Mouse (Mus musculus): ENCODE results near the gene Klhl29.

Klhl29 gene

DNA sequence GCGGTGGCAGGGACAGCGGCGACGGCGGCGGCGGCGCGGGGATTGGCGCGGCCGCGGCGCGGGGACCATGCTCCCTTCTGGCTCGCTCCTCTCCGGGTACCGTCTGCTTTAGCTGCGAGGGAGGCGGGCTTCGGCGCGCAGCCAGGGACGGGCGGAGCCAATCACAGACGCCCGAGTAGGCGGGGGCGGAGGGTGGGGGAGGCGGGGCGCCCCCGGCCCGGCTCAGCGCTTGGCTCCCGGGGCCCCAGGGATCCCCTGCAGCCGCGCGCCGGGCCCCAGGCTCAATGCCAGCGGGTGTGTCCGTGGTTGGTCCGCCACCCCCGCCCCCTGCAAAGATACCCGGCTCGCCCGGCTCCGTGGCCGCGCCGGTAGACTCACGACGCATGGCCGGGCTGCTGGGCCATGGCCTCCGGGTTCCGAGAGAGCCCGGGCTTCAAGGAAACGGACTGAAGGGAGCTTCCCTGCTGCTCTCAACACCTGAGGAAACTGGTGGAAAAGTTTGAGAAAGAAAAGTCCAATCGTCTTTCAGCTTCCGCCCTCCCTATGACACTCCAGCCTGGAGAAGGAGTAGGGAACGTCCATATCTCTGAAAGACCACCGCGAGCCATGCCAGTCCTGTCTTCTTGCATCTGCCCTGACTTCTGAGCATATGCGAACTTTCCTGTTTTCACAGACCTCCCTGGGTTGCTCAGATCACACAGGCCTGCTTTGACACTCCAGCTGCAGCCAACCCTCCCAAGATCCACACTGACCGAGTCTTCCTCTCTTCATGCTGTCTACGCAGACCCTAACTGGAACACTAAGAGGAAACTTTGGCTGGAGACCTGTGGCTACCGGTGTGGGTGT is at the start of gene Klhl29:
Klhl29 (minus strand) TSS at position 67 of the 846 bp plus-strand sequence.
- DNase-seq (ENCODE audit: low read depth, low spot score): peak; percentile 53

DNA sequence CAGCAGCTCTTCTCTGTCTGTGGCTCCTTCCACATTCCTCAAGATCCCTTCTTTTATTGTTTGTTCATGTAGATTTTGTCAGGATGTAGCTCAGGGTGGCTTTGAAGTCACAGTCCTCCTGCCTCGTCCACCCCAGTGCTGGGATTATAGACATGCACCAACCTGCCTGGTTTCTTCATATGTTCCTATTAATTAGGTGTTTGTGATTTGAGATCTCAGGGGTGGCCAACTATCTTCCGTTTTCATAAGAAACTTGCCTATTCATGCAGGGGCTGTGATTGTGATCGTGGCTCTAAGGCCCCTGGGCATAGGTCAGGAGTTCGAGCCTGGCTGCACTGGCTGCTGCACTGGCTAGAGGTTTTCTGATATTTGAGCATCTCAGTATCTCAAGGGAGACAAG is 49.8 kb upstream of the Klhl29 start:
- no peak for DNase-seq (ENCODE audit: low read depth, low spot score)

DNA sequence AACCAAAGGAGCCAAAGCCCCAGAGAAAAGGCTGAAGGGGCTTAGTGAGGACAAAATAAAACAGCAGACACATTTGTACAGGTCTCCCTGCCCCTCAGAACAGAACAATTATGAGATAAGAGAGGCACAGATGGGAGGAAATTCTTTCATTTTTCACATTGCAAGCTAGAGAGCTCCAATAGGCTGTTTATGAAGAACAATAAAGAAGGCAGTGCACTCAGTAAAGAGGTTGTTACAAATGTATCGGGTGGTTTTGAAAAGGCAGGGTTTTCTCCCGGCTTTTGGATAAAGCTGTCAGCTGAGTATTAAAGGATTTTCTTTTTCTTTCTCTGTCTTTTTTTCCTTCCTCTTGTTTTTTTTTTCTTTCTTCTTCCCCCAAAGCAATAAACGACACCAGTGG is 40.3 kb upstream of the Klhl29 start:
- no peak for DNase-seq (ENCODE audit: low read depth, low spot score)

DNA sequence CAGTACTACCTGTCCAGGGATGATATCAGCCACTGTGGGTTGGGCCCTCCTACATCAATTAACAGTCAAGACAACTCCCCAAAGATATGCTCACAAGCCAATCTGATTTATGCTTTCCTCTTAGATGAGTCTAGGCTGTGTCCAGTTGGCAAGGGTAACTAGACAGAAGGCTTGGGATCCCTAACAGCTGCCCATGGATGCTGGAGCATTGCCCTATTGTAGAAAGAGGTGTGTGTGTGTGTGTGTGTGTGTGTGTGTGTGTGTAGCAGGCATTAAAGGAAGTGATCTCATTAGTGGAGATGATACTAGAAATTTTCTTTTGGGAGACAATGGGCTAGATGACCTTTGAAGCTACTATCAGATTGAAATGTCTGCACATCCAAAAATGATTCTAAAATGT is 38.5 kb upstream of the Klhl29 start:
- no peak for DNase-seq (ENCODE audit: low read depth, low spot score)

DNA sequence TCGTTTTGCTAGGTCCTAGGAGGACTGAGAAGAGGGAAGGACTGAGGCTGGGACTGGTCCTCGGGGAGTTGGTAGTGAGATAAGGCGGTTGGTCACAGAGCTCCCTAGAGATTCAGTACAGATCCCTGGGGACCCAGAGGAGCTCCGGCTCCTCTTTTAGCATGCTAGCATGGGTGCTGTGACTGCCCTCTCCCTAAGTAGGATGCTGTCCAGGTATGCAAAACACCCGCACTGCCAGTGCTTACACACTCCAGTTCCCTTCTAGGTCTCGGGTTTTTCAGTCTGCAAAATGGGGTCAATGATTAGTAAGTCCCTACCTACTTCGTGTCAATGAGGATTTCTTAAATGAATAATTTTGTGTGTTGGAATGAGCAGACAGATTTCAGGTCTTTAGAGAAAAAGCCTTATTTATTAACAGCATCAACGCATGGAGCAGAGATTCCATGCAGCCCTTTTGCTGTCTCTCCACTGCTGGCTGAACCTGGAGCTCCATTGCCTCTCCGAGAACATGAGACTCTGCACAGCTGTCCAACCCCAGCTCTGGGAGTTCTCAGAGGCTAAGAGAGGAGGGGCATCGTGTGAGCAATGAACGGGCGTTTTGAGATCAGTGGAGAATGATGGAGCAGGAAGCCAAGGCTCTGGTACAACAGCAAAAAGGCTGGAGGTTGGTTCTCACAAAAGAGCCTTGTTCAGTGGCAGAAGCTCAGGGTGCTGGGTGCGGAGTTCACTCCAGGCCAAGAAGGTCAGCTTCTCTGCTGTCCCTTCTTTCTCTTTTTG is 36.5 kb upstream of the Klhl29 start:
- no peak for DNase-seq (ENCODE audit: low read depth, low spot score)

DNA sequence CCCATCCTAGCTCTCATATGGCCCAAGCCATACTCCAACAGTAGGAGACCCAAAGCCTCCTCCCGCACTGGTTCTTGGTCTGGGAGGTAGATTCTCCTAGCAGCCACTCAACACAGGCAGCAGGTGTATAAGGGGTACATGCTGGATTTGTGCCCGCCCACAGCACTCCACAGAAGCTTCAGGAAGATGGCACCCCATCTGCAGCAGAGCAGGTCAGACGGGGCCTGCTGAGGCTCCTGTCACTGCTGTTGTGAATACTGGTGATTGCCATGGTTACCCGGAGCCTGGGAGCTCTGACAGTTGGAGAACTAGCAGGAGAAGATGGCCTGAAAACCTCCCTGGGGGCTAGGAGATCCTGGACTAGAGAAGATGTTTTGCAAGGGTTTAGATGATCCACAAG is 35.9 kb upstream of the Klhl29 start:
- DNase-seq (ENCODE audit: low read depth, low spot score): no peak

DNA sequence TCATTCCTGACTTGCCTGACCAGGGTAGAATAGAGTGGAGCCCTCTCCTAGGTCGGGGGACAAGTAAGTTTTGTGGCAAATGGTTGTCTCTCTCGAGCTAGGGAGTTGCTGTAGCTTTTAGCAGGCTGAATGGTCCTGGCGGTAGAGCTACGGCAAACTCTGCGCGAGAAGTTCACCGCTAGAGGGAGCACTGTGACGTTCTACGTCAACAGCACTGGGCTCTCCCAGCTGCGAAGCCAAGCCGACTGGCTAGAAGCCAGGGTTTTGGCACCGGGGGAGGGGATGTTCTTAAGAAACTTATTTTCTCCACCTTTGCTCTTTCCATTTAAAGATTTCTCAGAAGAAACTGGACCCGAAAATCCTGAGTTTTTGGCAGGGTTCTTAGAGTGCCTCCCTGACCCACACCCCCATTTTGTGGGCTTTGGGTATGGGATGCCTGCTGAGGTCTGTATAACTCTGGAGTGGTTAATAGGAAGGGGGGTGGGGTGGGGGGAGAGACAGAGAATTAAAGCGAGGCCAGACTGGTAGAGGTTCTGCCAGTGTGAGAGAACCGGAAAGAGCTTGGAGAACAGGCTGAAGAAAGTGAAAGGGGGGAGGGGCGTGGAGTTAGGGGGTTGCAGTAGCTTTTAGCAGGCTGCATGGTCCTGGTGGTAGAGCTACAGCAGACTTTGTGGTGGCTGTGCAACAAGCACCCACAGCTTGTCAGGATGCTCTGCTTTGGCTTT is 35.1 kb upstream of the Klhl29 start:
- DNase-seq (ENCODE audit: low read depth, low spot score): peak; percentile 56

DNA sequence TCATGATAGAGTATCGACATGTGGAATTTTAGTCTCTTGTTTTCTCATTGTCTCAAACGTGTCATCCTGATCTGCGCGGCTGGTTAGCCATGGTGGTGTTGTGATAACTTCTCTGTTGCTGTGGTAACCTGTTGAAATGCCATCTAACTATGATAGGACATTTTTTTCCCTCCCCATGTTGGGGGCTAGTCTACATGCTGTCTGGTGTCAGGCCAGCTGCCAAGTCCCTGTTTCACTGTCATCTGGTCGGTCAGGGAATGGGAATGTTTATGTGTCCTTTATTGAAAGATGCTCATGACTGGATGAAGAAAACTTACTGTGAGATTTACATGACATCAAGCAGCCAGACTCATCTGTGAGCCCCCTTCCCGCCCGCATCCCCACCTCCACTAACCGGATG is 31.7 kb upstream of the Klhl29 start:
- DNase-seq (ENCODE audit: low read depth, low spot score): no peak

DNA sequence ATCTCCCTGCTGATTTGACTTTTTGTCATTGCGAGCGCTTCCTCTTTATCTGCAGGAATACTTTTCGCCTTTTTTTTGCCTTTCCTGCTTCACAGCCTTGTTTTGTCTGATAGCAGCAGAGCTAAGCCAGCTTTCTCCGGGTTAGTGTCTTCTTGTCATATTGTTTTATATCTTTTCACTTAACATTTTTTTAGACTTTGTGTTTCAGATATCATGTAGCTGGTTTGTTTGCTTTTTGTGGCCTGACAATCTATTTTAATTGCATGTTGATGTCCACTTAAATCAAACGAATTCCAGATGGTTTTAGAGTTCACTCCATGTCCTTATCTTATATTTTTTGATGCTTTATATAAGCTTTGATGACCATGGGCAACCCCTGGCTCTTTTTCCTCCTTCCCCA is 21.9 kb upstream of the Klhl29 start:
- DNase-seq (ENCODE audit: low read depth, low spot score): no peak

DNA sequence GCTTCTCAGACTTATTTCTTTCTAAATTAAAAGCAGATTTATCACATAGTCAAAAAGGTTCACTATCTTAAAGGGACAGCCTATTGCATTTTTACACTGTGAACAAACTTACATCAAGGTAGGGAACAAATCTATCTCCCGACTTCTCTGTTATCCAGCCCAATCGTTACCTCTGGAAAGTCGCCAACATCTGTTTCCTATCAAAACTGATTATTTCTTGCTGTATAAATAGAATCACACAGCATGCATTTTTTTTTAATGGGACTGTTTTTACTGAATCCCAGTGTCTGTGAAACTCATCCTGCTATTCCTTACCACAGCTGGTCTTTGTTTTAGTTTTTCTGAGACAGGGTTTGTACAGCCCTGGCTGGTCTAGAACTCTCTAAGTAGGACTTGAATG is 19.7 kb upstream of the Klhl29 start:
- DNase-seq (ENCODE audit: low read depth, low spot score): no peak

DNA sequence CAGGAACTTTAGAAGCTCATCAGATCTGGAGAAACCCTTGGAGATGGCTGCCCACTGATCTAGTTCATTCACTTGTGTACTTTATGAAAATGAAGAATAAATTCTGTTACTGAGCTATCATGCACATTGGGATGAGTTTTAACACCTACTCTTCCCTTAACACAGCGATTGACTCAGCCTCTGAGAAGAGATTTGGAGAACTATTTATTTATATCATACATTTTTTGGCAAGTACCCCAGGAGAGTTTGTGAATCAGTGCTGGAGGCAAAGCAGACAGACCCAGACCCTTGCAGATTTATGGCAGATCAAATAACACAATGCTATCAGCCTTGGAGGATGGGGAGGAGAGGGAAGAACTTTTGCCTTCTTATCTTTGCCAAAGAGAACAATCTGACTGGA is 11.6 kb upstream of the Klhl29 start:
- DNase-seq (ENCODE audit: low read depth, low spot score): no peak

DNA sequence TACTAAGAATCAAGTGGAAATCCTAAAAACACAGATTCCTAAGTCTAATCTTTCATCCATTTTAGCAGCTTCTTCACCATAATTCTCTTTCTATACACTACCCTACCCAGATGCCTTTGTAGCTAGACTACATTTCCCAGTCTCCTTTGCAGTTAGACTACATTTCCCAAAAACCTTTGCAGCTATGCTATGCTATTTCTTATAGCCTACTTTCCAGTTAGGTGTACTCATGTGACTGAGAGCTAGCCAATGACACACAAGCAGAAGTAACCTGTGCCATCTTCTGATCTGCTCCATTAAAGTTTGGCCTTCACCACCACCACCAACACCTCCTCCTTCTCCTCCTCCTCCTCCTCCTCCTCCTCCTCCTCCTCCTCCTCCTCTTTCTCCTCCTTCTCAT is 11.2 kb upstream of the Klhl29 start:
- no peak for DNase-seq (ENCODE audit: low read depth, low spot score)

DNA sequence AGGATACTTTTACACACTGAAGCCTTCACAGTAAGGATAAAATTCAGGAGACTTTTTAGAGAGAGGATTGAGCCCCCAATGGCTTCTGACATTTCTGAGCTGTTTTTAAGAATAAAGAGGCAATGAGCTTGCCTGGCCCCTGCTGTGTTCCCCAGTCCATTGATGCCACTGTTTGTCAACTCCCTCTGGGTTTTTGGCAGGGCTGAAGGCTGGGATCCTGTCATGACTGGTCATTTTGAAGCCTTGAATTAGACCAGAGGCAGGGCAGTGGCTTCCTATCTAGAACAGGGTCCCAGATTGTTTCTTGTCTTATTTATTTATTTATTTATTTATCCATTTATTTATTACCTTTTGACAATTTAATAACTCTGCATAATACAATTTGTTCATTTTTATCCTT is 6.2 kb upstream of the Klhl29 start:
- DNase-seq (ENCODE audit: low read depth, low spot score): no peak

DNA sequence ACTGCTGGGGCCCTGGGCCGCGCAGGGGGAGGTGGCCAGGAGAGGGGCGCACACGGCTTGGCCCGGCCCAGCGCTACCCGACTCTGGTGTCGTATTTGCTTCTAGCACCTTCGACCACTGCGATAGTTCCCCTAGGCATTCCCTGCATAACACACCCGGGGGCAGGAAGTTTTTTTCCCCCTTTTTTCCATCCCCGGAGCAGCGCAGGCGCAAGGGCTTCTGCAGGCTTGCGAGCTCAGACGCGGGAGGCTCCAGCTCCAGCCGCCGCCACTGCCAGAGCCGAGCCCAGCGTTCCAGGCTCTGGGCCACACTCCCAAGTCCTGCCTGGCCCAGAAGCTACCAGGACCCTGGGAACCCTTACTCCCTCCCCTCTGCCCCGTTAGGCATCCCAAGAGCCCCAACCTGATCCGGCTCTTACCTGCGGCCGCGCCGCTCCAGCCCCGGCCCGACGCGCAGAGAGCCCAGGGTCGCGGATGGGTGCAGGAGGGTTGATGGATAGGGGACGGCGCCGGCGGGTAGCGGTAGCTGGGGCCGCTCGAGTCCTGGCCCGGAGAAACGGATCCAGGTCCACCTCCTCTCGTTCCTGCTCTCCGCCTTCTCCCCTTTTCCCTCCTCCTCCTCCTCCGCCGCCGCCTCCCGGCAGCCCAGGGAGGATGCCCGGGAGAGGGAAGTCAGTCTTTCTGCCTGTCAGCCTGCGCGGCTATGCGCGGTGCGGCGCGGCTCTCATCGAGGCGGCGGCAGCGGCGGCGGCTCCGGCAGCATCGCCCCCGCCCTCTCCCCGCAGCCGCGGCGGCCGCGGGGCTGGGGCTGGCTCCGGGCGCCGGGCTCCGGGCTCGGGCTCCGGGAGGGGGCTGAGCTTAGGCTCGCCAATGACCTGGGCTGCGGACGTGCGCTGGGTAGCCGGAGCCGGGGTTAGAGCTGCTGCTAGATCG is 532 bp downstream of the Klhl29 start:
- peak; percentile 16 for DNase-seq (ENCODE audit: low read depth, low spot score)

DNA sequence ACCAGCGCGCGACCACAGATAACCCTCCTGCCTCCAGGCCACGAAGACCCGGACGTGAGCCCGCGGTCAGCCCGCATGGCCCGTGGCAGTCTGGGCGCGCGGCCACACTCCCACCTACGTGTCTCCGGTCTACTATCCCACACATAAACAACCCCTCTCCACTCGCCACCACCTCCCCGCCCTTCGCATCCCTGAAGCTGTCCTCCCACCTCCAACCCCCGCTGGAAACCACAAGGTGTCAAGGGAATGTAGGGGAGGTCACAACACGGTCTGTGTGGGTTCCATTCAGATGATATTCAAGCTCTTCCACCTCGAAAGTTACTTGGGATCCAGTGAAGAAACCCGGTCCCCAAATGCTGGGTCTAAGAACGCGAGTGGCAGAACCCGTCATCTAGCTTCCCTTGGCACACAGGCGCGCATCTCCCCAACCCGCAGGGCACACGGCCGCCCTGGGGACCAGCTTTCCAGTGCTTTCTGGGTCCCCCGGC is 1.2 kb downstream of the Klhl29 start:
- no peak for DNase-seq (ENCODE audit: low read depth, low spot score)

DNA sequence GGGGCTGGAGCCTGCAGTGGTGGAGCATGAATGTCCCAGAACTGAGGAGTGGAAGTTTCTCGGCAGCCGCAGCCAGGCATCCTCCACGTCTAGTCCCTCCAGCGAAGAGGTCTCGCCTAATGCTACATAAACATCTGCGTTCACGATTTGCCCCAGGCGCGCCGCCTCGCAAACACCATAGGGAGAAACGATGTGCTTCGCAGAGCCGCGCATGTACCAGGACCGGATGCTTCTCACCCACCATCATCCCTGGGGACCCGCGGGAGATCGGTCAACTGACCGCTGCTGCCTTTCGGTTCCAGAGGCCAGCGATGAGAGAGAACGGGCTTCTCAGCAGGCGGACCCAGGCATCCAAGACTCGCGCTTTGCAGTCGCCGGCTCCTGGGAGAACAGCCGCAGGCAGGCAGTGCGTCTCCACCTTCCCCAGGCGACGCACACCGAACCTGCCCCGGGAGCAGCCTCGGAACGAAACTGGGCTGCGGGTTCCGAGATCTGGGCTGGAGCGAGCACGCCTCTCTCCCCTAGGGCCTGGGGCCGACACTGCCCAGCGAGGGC is 1.8 kb downstream of the Klhl29 start:
- DNase-seq (ENCODE audit: low read depth, low spot score): no peak

DNA sequence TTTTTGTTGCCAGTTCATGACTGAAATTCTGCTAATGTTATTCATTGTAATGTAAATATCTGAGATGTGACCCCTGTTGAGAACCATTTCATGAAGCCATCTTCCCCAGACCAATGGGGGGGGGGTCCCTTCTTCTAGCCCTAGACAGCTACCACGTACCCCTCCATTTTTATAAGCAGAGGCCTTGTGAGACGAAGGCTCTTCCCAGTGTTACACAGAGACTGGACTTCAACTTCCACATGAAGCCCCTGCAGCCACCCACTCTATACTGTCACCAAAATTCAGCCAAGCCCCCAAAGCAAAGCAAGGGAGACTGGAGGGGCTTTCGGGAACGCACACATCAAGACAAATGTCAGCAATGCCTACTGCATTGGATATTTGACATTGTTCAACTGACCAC is 6.1 kb downstream of the Klhl29 start:
- DNase-seq (ENCODE audit: low read depth, low spot score): no peak

DNA sequence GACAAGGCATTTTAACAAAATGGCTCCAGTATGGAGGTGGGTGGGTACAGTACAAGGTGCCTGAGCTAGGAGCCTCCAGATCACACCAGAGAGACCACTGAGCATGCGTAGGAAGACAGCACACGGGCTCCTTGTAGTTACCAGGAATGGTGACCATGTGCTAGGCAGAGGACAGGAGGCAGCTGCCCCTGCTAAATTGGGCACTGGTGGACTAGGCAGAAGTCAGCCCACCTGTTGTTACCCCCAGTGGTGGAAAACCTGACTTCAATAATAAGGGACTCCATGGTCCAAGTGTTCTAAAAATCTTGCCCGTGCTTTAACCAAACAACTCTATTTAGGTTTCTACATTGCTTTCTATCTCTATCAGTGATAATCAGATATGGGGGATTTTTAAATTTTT is 10.6 kb downstream of the Klhl29 start:
- no peak for DNase-seq (ENCODE audit: low read depth, low spot score)

DNA sequence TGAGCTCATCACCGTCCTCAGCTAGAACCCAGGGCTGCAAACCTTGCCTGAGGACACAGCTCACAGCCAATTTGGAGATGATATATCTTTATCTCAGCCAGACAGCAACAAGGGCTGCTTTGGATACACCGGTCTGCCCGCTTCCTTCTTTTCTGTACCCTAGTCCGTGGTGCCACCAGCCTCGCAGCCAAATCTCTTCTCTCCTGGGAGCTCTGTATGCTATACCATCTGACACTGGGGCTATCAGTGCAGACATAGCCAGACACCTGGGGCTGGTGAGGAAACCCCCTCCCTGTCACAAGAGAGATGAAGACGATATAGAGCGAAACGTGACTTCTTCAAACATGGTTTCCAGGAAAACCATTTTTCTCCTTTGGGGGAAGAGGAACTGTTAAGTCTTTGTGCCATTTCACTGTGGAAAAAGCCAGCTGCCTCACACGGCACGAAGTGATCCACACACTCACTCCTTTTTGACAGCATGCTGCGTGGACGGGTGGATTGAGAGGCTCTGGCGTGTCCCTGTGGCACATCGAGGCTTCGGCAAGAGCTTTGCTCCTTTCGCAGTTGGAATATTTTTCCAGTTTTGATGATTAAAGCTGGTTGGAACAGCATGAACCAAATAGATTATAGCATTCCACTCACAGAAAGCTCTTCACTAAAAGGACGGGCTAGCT is 11.4 kb downstream of the Klhl29 start:
- DNase-seq (ENCODE audit: low read depth, low spot score): no peak

DNA sequence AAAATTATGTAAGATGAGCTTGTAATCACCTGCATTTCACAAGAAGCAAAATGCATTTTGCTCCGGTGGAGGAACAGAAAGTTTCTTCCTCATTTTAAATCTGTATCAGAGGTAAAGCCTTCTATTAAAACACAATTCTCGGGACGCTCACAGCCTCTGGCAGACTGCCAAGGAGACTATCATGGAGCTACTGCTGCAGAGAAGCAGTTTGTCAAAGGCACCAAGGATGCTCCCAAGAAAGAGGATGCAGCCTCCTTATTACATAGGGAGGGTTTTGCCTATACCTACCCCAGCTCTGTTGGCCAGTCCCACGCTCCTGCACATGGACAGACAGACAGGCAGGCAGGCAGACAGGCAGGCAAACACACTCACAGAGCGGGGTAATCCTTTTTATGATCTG is 16.4 kb downstream of the Klhl29 start:
- DNase-seq (ENCODE audit: low read depth, low spot score): no peak
